Comparison of ENCODE assay signal across 8 mouse cellular contexts in the genomic region with DNA sequence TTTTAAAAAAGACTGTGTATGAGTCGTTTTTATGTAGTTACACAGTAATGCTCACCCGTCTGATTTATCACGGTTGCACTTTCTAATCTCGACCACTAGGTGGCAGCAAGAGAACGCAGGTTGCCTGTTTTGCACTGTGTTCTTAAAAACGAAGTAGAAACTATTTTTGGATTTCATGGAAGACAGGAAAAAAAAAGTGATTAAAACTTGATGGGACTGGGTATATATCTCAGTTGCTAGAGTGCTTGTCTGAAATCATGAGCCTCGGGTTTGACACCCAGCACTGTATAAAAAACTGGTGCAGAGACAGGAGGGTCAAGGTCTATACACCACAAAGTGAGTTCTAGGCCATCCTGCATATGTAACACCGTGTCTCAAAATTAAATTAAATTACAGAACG. TPM values are rescaled to one million over a fixed set of nuclear protein-coding genes. Genes with fewer than 3 reads are reported as not detected.
A peak's percentile ranks its signal among the peaks of the same experiment; 100 is the strongest.
DNase-seq lines count a peak whose midpoint lies in the region; ATAC-seq and TF ChIP-seq lines count a peak whose summit lies in the region.

No protein-coding gene starts in this region.

- WGBS in forebrain, postnatal 0 days = 15% methylated on average over 9 of the region's 9 CpGs

- no peak overlapping the region for H3K4me2 ChIP-seq in forebrain, postnatal 0 days (ENCODE audit: low read depth)

- DNase-seq in adrenal gland, adult (ENCODE audit: inconsistent age in 2 of 2, low spot score in 1 of 2) = peak; percentile 24 to 72
- no peak for DNase-seq in adrenal gland, adult 8-10 months
- DNase-seq in c-Kit-positive CD71-positive TER-119-negative erythroid progenitor cells, embryonic 14.5 days (ENCODE audit: low read depth) = peak; percentile 40
- DNase-seq in forebrain, postnatal 0 days = peak; percentile 87
- DNase-seq in kidney, postnatal 10 days = peak; percentile 60
- DNase-seq in lung, postnatal 10 days = peak; percentile 62
- DNase-seq in retina, postnatal 7 days (ENCODE audit: low read depth, low spot score) = peak; percentile 48

- no peak overlapping the region for H3K4me3 ChIP-seq in forebrain, postnatal 0 days (ENCODE audit: low read depth, low read length)

- H3K4me1 ChIP-seq in forebrain, postnatal 0 days (ENCODE audit: insufficient read depth) = no peaks in the 10 kb centered on the region

- no peaks in the 10 kb centered on the region for H3K36me3 ChIP-seq in forebrain, postnatal 0 days (ENCODE audit: insufficient read depth)

- H3K27ac ChIP-seq in forebrain, postnatal 0 days (ENCODE audit: low read depth, low read length) = no peak overlapping the region

- peak; percentile 83 for ATAC-seq in CD4-positive, CD25-positive, alpha-beta regulatory T cell, adult 4 months
- peak; percentile 89 for ATAC-seq in forebrain, postnatal 0 days

- peak; percentile 93 for TF ChIP-seq CTCF in forebrain, postnatal 0 days (IDR thresholded peaks at IDR 0.05; ENCODE audit: low read depth)

- no peaks in the 10 kb centered on the region; the same call in 1 of the 2 replicates for H3K27me3 ChIP-seq in forebrain, postnatal 0 days (ENCODE audit: insufficient read depth, low read length)

- H3K9ac ChIP-seq in forebrain, postnatal 0 days = no peak overlapping the region

- no peaks in the 10 kb centered on the region for H3K9me3 ChIP-seq in forebrain, postnatal 0 days (ENCODE audit: low read length)

RNA-seq across cellular contexts. Expression of gene C1d, which starts 22.6 kb away (rescaled TPM):
- 10 to 100 TPM; 56.4 to 68.5 (median 63.4) TPM for total RNA-seq in adrenal gland, adult 8-10 months (2022)
- polyA plus RNA-seq in CD4-positive, CD25-positive, alpha-beta regulatory T cell, adult 4 months (2017; shearing (Covaris generic)) = 10 to 100 TPM; 82.5 to 91.2 TPM
- total RNA-seq in forebrain, postnatal 0 days (2014; rRNA removed) = 66.2 and 69.2 TPM in 2 replicates
- polyA plus RNA-seq in forebrain, postnatal 0 days (2015; fragmentation: Nextera tagmentation; extraction: Ambion mirVana) = 179 and 203 TPM in 2 replicates
